Mouse (Mus musculus) lung, postnatal 4 days (tissue): ENCODE measurements at regions not wholly inside any gene's neighbourhood (a gene's known extent, or its start where the extent isn't known, plus 50 kb on each side); places are given as distances from the start of the nearest gene placed in this dataset.

Experiments used
- DNase-seq, 2 experiments: peaks; one replicate each; pipeline ENCODE4 v3.0.0; 2021

DNA sequence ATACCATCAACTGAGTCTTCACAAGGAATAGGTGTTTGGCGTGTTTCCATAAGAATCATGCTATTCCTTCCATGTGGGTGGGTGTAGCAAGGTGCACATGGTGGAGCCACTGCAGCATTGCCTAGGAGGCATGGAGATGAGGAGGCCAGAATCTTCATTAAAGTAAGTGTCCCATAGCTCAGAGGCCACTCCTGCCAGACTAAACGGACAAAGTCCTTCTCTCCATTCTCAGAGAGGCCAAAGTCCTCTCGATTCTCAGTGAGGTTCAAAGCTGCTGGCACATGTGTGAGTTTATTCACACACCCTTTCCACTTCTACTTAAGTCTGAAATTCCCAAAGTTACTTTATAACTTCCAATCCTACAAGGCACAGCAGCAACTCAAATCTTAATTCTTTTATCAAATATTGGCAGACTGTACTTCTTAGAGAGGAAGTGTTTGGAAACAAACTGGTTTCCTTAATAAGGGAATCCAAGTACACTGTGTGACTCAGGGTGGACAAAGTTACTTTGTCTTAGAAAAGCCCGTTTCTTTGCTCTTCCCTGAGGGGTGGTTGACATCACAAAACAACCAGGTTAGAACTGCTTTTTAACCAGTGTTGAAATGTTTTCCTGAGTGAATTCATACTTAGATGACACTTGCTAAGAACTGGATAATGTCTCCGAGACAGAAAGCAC lies 69.2 kb upstream of the Thbs1 start:
- no peak for DNase-seq

DNA sequence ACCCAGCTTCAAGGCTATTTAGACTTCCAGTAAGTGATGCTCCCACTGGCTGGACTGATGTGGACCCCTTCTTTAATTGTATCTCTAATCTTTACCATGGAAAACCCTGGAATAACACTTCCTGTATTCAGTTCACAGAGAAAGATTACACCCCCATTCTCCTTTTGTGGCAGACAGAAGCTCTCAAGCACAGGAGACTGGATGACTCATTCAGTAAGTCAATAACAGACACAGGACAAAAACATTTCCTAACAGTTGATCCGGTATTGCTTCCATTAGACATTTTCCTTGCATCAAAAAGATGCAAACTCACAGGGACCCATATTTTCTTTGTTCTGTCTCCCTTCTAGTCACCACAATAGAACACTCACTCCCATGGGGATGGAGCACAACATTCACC lies 67.0 kb upstream of the Thbs1 start:
- DNase-seq = no peak

DNA sequence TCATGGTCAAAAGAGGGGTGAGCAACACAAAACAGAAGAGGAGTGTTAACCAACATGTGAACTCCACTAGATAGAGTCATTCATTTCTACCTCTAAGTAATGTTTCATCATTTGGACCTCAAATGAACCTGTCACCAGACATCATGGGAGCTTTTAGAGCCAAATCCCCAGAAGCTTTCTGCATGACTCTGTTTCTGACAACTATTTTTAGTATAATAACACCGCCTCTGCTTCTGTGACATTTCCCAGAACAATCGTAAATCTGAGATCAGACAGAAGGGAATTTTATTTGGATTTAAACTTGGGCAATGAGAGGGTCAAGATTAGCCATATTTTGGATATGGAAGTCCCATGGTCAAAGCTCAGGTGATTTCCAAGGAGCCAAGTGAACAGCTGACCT lies 61.4 kb upstream of the Thbs1 start:
- DNase-seq = no peak

DNA sequence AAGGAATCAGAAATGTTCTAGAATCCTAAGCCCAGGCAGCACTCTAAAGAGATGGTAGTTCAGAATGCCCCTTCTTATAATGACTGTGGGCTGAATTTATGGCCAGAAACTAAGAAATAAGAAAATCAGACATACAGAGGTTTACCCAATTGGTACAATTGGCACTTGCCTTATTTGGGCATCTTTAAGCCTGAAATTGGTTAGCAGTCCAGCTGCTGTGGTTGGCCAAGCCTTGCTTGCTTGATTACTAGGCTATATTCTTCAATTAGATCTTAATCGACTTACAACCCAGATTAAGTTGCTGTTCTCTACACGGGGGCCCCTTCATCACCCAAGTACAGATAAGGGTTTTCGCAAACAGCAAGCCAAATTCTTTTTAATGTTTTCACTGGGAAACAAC lies 60.1 kb upstream of the Thbs1 start:
- DNase-seq = no peak

DNA sequence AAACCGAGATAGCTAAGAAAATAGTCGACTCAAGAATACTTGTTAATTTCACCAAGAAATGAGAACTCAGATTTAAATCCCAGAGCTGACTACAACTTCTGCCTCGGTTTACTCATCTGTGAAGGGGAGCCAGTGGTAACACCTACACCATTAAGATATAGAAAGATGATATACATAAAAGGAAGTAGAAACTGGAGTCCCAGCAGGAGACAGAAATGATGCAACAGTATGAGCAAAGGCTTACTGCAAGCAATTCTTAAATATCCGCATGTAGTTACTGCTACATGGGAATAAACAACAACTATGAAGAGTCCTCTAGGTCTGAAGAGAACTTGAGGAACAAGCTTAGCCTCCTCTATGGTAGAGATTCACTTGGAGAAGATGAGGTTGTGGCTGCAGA lies 58.2 kb upstream of the Thbs1 start:
- DNase-seq = no peak

DNA sequence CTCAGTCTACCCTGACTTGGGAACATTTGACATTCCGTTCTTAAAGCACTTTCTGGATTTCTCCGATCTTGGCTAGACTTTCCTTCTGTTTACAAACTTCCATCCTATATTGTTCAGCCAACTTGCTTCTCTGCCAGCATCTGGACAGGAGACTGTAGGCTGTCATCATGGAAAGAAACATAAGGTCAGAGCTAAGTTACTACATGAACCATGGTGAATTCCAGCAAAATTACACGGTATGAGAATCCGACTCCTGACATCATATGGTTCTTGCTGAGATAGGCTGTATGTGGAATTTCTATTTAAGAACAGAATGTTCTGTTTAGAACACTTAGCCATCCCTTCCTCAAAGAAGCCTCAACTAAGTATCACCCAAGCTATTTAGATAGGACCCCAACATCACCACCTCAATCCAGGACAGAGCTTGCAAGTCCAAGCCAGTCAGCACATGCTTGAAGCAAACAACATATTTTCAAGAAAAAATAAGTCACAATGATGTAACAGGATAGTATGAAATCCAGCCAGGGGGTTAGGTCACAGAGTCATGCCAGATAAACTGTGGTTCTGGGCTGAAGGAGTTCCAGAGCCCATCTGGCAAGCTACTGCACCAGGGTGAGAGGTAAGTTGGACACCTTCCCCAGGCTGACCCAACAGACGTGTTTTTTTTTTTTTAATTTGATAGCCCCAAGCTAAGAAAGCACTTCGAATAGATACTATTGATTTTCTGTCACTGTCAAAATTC lies 52.9 kb upstream of the Thbs1 start:
- no peak for DNase-seq

DNA sequence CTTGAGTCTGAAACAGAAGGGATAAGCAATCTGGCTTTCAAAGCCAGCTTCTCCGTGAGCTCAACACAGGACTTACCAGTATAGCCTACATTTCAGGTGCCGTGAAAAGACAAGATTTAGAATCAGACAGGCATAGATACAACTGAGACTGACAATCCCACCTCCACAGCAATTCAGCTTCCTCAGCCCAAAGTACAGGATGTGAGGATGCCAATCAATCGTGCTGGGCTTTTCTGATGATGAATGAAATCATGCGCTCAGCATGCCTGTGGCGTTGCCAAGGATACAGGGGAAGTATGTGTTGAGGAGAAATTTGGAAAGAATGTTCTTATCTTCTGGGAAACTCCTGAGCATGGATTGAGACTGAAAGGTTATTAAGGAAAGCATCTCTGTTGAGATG lies 50.4 kb upstream of the Thbs1 start:
- DNase-seq = no peak
